Mouse (Mus musculus) heart, embryonic 16.5 days (tissue): ENCODE measurements around the gene Gimap4. TPM values are rescaled to one million over a fixed set of nuclear protein-coding genes. Genes with fewer than 3 reads are reported as not detected.
A peak's percentile ranks its signal among the peaks of the same experiment; 100 is the strongest.
"Not testable (repeated sequence)": the region's sequence is repeated elsewhere in the genome, so short reads cannot be mapped to it uniquely, and the experiment has no call there.

ENCODE experiments used
- ATAC-seq: fragments of 200-750 bp; cut with Nextera tagmentation; replicated peaks from 2 replicates; pipeline ENCODE4 v1.8.0; 2017; ENCODE audit warnings: moderate number of reproducible peaks; ENCODE audit not compliant: insufficient read depth, low FRiP score; ENCODE audit errors: extremely low read depth
- H3K27ac ChIP-seq: fragments of 300-500 bp; sonication (generic); 2 replicates; pipeline ENCODE4 v1.5.1; 2014; ENCODE audit warnings: mild to moderate bottlenecking, low read length, control low read depth, moderate library complexity
- H3K27me3 ChIP-seq: fragments of 300-500 bp; sonication (generic); 2 replicates; pipeline ENCODE4 v1.6.1; 2014; ENCODE audit warnings: low read length, mixed read lengths; ENCODE audit not compliant: control insufficient read depth, insufficient read depth
- H3K36me3 ChIP-seq: fragments of 300-500 bp; sonication (generic); 2 replicates; pipeline ENCODE4 v1.6.1; 2014; ENCODE audit not compliant: control insufficient read depth, insufficient read depth
- H3K4me1 ChIP-seq: fragments of 300-500 bp; sonication (generic); 2 replicates; pipeline ENCODE4 v1.6.1; 2014; ENCODE audit warnings: low read length, mixed read lengths; ENCODE audit not compliant: control insufficient read depth, insufficient read depth
- H3K4me2 ChIP-seq: fragments of 300-500 bp; sonication (generic); 2 replicates; pipeline ENCODE4 v1.6.1; 2014; ENCODE audit warnings: low read depth, mild to moderate bottlenecking, control low read depth, low read length
- H3K4me3 ChIP-seq: fragments of 300-500 bp; sonication (generic); 2 replicates; pipeline ENCODE4 v1.5.1; 2014; ENCODE audit warnings: mild to moderate bottlenecking, control low read depth, low read length
- H3K9ac ChIP-seq: fragments of 300-500 bp; sonication (generic); 2 replicates; pipeline ENCODE4 v1.6.1; 2014; ENCODE audit warnings: low read length, control low read depth
- H3K9me3 ChIP-seq: fragments of 300-500 bp; sonication (generic); replicated peaks from 2 replicates; pipeline ENCODE4 v1.6.1; 2016; ENCODE audit warnings: low read length; ENCODE audit not compliant: control insufficient read depth
- WGBS: fragments of 180-500 bp; shearing (Covaris S2); extraction: QIAGEN DNeasy Blood & Tissue Kit; methylation state at CpG from one replicate; pipeline ENCODE4 v1.1.7; 2014; 5-methylcytosine and 5-hydroxymethylcytosine counted together
- polyA plus RNA-seq: library from polyadenylated mRNA; unstranded; fragments of >200 nt; fragmentation: Nextera tagmentation; extraction: Ambion mirVana; gene quantifications from 2 replicates; pipeline ENCODE4 v1.2.1, GENCODE M21; 2015

Gimap4 gene
- polyA plus RNA-seq, 1 experiment from 2014 or later = 37.0 TPM

DNA sequence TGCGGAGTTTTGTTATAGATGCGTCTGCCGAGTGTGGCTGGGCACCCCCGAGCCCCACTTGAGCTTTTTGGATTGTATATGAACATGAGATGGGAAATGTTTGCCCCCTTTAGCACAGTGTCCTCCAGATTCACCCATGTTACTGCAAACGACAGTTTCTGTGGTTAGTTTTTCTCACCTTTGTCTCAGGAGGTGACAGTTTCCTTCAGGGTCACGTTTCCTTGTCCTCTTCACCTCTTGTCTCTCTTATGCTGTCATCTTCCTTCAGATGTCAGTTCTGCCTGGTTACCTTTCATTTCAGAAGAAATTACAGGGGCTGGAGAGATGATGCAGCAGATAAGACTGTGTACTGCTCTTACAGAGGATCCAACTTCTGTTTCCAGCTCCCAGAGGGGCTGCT lies 4.6 kb upstream of the Gimap4 start:
- no peaks in the 10 kb centered on the region for H3K4me1 ChIP-seq
- peak overlapping the region; percentile 59; the same call in 1 of the 2 replicates for H3K27ac ChIP-seq
- H3K9ac ChIP-seq = no peak overlapping the region
- 68% methylated on average over 6 of the region's 6 CpGs for WGBS
- H3K4me2 ChIP-seq = no peak overlapping the region
- no peaks in the 10 kb centered on the region; the same call in 1 of the 2 replicates for H3K36me3 ChIP-seq
- no peaks in the 10 kb centered on the region for H3K27me3 ChIP-seq
- ATAC-seq = no peak
- H3K4me3 ChIP-seq = no peak overlapping the region
- no peaks in the 10 kb centered on the region for H3K9me3 ChIP-seq

DNA sequence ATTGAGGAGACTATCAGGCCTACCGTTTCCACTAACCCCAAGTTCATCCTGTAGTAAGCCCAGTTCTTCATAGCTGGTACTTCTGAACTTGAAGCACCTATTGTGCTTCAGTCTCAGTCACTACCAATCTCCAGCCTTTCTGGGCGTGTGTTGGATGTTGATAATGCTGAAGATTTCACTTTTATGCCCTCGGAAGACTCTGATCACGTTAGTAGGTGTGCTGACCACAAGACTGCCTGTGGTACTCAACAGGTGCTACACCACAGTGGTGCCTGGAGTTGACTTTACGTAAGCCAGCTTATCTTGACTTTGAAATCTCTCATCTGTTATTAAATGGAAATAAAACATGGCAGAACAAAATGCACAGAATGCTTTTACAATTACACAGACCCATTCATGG lies 3.9 kb upstream of the Gimap4 start:
- Histone ChIP-seq H3K9me3 (no peaks in the 10 kb centered on the region), H3K27ac (peak overlapping the region; percentile 32; the same call in 1 of the 2 replicates), H3K9ac (no peak overlapping the region), H3K4me2 (no peak overlapping the region), H3K27me3 (no peaks in the 10 kb centered on the region), H3K4me1 (no peaks in the 10 kb centered on the region), H3K4me3 (no peak overlapping the region), H3K36me3 (no peaks in the 10 kb centered on the region; the same call in 1 of the 2 replicates)
- no peak for ATAC-seq
- 74% methylated on average over 5 of the region's 5 CpGs for WGBS

DNA sequence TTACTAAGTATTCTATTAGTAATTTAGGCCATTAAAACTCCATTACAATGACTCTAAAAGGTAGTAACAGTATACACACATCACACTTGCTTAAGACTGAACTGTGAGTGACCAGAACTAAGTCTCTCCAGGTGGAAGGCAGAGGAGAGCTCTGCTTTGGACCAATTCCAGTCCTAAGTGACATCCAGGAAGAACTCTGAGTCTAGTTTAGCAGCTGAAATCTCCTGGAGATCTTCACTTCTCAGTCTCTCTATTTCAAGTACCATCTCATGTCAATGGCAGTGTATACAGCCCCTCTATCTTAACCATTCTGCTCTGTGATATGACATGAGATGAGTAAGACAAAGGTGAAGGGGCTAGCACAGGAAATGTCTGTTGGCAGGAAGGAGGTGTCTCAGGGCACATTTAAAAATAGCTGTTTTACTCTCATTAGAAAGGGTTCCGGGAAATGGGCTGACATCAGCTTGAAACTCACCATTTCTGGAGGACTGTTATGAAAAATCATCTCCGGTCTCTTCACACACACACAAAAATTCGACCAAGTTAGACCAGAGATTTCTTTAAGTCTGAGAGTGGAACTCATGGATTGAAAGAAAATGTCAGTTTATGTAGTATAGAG lies 2.8 kb upstream of the Gimap4 start:
- H3K27me3 ChIP-seq = no peaks in the 10 kb centered on the region
- ATAC-seq = 0 out of 2 replicates have a peak, but pooled peaks have one; percentile 25
- H3K4me1 ChIP-seq = no peaks in the 10 kb centered on the region
- no peaks in the 10 kb centered on the region; the same call in 1 of the 2 replicates for H3K36me3 ChIP-seq
- 53% methylated on average over 3 of the region's 3 CpGs for WGBS
- H3K27ac ChIP-seq = peak overlapping the region; percentile 51; the same call in 1 of the 2 replicates
- H3K9ac ChIP-seq = no peak overlapping the region
- no peak overlapping the region for H3K4me3 ChIP-seq
- H3K9me3 ChIP-seq = no peaks in the 10 kb centered on the region
- no peak overlapping the region for H3K4me2 ChIP-seq

DNA sequence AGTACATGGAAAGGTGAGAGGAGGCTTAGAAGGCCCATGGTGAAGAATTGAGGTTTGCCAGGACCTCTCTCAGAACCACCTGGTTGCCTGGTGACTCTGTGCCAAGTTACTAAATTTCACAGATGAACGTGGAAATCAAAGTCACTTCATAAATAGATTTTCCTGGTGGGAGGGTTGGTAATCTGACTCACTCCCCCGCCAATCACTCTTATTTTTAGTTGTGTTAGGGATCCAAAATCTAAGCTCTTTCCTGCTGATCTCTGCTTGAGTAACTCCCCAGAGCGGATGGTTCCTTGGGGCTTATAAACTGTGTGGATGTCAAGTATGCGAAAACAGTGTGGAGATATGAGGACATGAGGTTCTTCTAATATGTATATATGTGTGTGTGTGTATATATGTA lies 2.1 kb upstream of the Gimap4 start:
- 64% methylated on average over 4 of the region's 4 CpGs for WGBS
- Histone ChIP-seq H3K36me3 (no peaks in the 10 kb centered on the region; the same call in 1 of the 2 replicates), H3K4me1 (no peaks in the 10 kb centered on the region), H3K4me3 (no peak overlapping the region), H3K27ac (peak overlapping the region; percentile 51; the same call in 1 of the 2 replicates), H3K9me3 (no peaks in the 10 kb centered on the region), H3K9ac (no peak overlapping the region), H3K27me3 (no peaks in the 10 kb centered on the region), H3K4me2 (no peak overlapping the region)
- ATAC-seq = no peak

DNA sequence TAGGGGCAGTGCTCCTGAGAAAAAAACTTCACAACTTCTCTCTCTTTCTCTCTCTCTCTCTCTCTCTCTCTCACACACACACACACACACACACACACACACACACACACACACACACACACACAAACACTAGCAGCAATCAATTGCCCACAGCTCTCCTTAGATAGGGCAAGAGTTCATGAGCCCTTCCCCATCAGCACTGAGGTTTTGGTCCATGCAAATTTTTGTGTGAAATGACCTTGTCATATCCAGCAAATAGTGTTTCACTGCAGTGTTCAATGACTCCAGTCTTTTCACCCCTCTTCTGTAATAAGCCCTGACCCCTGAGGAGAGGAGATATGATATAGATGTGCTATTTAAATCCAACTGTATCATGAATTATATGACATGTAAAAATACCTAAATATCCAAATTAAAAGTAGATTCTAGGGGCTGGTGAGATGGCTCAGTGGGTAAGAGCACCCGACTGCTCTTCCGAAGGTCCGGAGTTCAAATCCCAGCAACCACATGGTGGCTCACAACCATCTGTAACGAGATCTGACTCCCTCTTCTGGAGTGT lies 1.0 kb upstream of the Gimap4 start:
- WGBS = 90% methylated on average over 3 of the region's 4 CpGs
- not testable (repeated sequence) for H3K27ac ChIP-seq, H3K4me3 ChIP-seq, H3K27me3 ChIP-seq, H3K4me1 ChIP-seq, H3K36me3 ChIP-seq, H3K9ac ChIP-seq, ATAC-seq, H3K4me2 ChIP-seq, H3K9me3 ChIP-seq

DNA sequence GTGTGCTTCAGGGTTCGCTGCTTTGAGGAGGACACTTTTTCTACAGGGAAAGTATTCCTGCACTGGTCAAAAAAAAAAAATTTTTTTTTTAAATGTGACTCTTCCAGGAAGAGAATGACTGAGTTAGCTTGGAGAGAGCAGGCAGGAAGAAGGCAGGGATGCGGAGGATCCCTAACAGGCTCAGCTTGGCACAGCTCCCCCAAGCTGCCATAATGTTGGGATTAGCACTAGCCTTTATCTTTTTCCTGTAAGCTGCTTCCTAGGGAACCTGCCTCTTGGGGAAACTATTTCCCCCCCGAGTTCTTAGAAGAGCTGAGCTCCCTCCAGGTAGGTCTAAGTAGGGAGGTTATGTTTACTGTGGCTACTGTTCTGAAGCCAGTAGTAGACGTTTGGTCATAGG lies 457 bp downstream of the Gimap4 start:
- Histone ChIP-seq H3K27me3 (no peaks in the 10 kb centered on the region), H3K4me2 (peak overlapping the region; percentile 34), H3K4me1 (no peaks in the 10 kb centered on the region), H3K27ac (peak overlapping the region; percentile 82), H3K9me3 (no peaks in the 10 kb centered on the region), H3K36me3 (no peaks in the 10 kb centered on the region), H3K4me3 (peak overlapping the region; percentile 39), H3K9ac (peak overlapping the region; percentile 45)
- 39% methylated on average over 4 of the region's 4 CpGs for WGBS
- ATAC-seq = no peak; the same call in 1 of the 2 replicates

DNA sequence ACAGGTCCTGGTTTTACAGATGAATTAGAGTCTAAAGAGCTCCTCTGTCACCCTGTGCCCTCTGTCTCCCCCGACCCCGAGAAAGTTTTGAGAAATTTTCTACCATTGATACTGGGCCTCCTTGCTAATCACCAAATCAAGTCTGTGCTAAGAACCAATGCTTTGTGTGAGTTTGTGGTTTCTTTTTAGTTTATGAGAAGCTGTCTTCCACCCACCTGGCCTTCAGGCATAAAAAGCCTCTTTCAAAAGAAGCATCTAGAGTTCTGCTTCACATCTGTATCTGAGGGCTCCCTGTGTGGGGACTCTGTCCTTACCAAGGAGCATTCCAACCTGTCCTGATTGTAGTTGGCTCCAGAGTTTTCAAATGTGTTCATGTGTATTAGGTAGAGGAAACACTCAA lies 902 bp downstream of the Gimap4 start:
- H3K27ac ChIP-seq = peak overlapping the region; percentile 82
- peak overlapping the region; percentile 34 for H3K4me2 ChIP-seq
- WGBS = 58% methylated on average over 2 of the region's 2 CpGs
- no peaks in the 10 kb centered on the region for H3K27me3 ChIP-seq
- peak overlapping the region; percentile 39 for H3K4me3 ChIP-seq
- ATAC-seq = no peak
- H3K4me1 ChIP-seq = no peaks in the 10 kb centered on the region
- H3K36me3 ChIP-seq = no peaks in the 10 kb centered on the region
- H3K9ac ChIP-seq = peak overlapping the region; percentile 45
- no peaks in the 10 kb centered on the region for H3K9me3 ChIP-seq

DNA sequence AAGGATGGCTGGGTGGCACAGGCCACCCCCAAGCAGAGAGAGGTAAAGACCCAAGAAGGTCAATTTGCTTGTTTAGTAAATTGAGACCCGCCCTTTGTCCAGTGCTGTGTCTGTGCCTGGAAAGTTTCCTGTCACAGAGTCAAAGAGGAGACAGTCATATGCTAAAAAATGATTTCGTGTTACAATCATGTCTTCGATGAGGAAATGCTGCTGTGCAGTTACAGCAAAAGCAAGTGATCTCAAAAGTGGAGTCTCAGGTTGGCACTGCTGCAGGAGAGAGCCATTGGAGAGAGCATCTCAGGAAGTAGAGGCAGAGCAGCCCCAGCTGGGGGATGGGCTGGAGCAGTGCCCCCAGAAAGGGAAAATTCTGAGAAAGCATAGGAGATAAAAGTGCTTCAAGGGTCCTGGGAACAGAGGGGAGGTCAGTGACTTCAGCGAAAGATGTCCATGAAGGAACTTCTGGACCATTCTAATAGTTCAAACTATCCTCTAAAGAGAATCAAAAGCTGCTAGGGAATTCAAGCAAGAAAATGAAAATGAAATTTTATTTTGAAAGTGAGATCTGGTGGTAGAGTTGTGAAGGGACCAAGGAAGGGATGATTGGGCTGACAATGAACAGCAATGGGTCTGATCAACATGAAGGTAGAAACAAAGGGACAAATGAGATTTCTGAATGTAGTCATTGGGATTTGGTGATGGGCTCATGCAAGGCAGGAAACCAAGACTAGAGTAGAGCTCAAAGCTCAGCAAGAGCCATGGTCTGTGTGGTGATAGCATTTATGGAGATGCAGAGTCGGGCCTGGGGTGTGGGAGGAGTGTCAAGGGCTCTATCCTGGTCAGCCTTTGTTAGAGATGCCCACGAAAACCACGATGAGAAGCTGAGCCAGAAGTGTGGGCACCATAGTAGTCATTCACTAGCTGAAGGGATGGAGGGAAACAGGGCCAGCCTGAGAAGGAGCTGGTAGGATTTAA lies 1.6 kb downstream of the Gimap4 start:
- Histone ChIP-seq H3K27me3 (no peaks in the 10 kb centered on the region), H3K4me1 (no peaks in the 10 kb centered on the region), H3K4me3 (peak overlapping the region; percentile 39), H3K36me3 (no peaks in the 10 kb centered on the region), H3K9me3 (no peaks in the 10 kb centered on the region), H3K4me2 (peak overlapping the region; percentile 34), H3K27ac (peak overlapping the region; percentile 82), H3K9ac (peak overlapping the region; percentile 45; the same call in 1 of the 2 replicates)
- 74% methylated on average over 7 of the region's 7 CpGs for WGBS
- ATAC-seq = no peak
